Mouse (Mus musculus) liver, adult (tissue): ENCODE results near the gene Tex52.

Source experiments
- GATA4 ChIP-seq: IDR thresholded peaks from 2 replicates; pipeline ENCODE4 v1.6.1; 2014; ENCODE audit warnings: mild to moderate bottlenecking, low read length; ENCODE audit not compliant: insufficient replicate concordance

Tex52 gene

GRCm38 (mm10) chr6:128375192-128375591 lies at the start of gene Tex52, which contains the start of gene Gm44596:
TSS of gene Tex52 (plus strand) at chr6:128375456.
TSS of gene Gm44596 (plus strand) at chr6:128375503.
- no peak for TF ChIP-seq GATA4

- no peak for TF ChIP-seq GATA4
Measured at GRCm38 (mm10) chr6:128334397-128335124, 40.7 kb upstream of the Tex52 start.

- TF ChIP-seq GATA4: no peak
Measured at GRCm38 (mm10) chr6:128337467-128337866, 37.8 kb upstream of the Tex52 start.

- TF ChIP-seq GATA4: no peak
Measured at GRCm38 (mm10) chr6:128338876-128339275, 36.4 kb upstream of the Tex52 start.

- no peak for TF ChIP-seq GATA4
Measured at GRCm38 (mm10) chr6:128341956-128342723, 33.1 kb upstream of the Tex52 start.

- TF ChIP-seq GATA4: no peak
Measured at GRCm38 (mm10) chr6:128345623-128346022, 29.6 kb upstream of the Tex52 start.

GRCm38 (mm10) chr6:128346782-128347181 lies 28.5 kb upstream of the Tex52 start:
- TF ChIP-seq GATA4: no peak

- no peak for TF ChIP-seq GATA4
Measured at GRCm38 (mm10) chr6:128349711-128350110, 25.5 kb upstream of the Tex52 start.

- no peak for TF ChIP-seq GATA4
Measured at GRCm38 (mm10) chr6:128354140-128354539, 21.1 kb upstream of the Tex52 start.

GRCm38 (mm10) chr6:128355201-128355681 lies 20.0 kb upstream of the Tex52 start:
- no peak for TF ChIP-seq GATA4

- TF ChIP-seq GATA4: no peak
Measured at GRCm38 (mm10) chr6:128355726-128356416, 19.4 kb upstream of the Tex52 start, which contains the start of gene Tulp3. TSS of gene Tulp3 (minus strand) at chr6:128355851.

GRCm38 (mm10) chr6:128358999-128359398 lies 16.3 kb upstream of the Tex52 start:
- TF ChIP-seq GATA4: no peak

- no peak for TF ChIP-seq GATA4
Measured at GRCm38 (mm10) chr6:128361901-128362300, 13.4 kb upstream of the Tex52 start.

- TF ChIP-seq GATA4: peak; percentile 24; the same call in 1 of the 2 replicates
Measured at GRCm38 (mm10) chr6:128362381-128363006, 12.8 kb upstream of the Tex52 start, which contains the start of the genes Rhno1 and Foxm1. TSS of gene Rhno1 (minus strand) at chr6:128362911. TSS of gene Foxm1 (plus strand) at chr6:128362967.
